Mouse (Mus musculus): Measurements from ENCODE around the gene Tmem132d. TPM values are rescaled to one million over a fixed set of nuclear protein-coding genes. Genes with fewer than 3 reads are reported as not detected.
A peak's percentile ranks its signal among the peaks of the same experiment; 100 is the strongest.

Tmem132d gene
- polyA plus RNA-seq, 1 experiment from 2014 or later = 0.28 TPM

- Histone ChIP-seq H3K27me3 (ENCODE audit: low read depth, poor library complexity, severe bottlenecking) (no peaks in the 10 kb centered on the region), H3K4me1 (no peaks in the 10 kb centered on the region), H3K27ac (replicated peaks) (no peak overlapping the region), H3K9me3 (replicated peaks) (peaks cover 6% of the 10 kb centered on the region; the same call in 1 of the 2 replicates), H3K36me3 (no peaks in the 10 kb centered on the region), H3K4me3 (no peak overlapping the region)
- no peak for DNase-seq (ENCODE audit: low spot score)
- WGBS = 93% methylated on average over 3 of the region's 3 CpGs
These were observed 320.4 kb downstream of the Tmem132d start for GRCm38 (mm10) chr5:128112518-128112917.

- H3K9me3 ChIP-seq (replicated peaks) = peaks cover 6% of the 10 kb centered on the region; the same call in 1 of the 2 replicates
- WGBS = 79% methylated on average over 5 of the region's 5 CpGs
- no peaks in the 10 kb centered on the region for H3K27me3 ChIP-seq (ENCODE audit: low read depth, poor library complexity, severe bottlenecking)
- H3K4me1 ChIP-seq = no peaks in the 10 kb centered on the region
- H3K36me3 ChIP-seq = no peaks in the 10 kb centered on the region
- no peak overlapping the region for H3K4me3 ChIP-seq
- DNase-seq (ENCODE audit: low spot score) = no peak
- H3K27ac ChIP-seq (replicated peaks) = no peak overlapping the region
These were observed 321.2 kb downstream of the Tmem132d start for GRCm38 (mm10) chr5:128111664-128112063.

GRCm38 (mm10) chr5:128102556-128102955 lies 330.3 kb downstream of the Tmem132d start:
- 92% methylated on average over 8 of the region's 8 CpGs for WGBS
- Histone ChIP-seq H3K4me3 (no peak overlapping the region), H3K27me3 (ENCODE audit: low read depth, poor library complexity, severe bottlenecking) (no peaks in the 10 kb centered on the region), H3K9me3 (replicated peaks) (peaks cover 8% of the 10 kb centered on the region), H3K36me3 (no peaks in the 10 kb centered on the region), H3K27ac (replicated peaks) (no peak overlapping the region), H3K4me1 (no peaks in the 10 kb centered on the region)
- no peak for DNase-seq (ENCODE audit: low spot score)

- no peaks in the 10 kb centered on the region for H3K36me3 ChIP-seq
- H3K4me3 ChIP-seq = no peak overlapping the region
- peaks cover 8% of the 10 kb centered on the region for H3K9me3 ChIP-seq (replicated peaks)
- 87% methylated on average over 5 of the region's 5 CpGs for WGBS
- H3K27ac ChIP-seq (replicated peaks) = no peak overlapping the region
- H3K27me3 ChIP-seq (ENCODE audit: low read depth, poor library complexity, severe bottlenecking) = no peaks in the 10 kb centered on the region
- no peaks in the 10 kb centered on the region for H3K4me1 ChIP-seq
- no peak for DNase-seq (ENCODE audit: low spot score)
These were observed 332.5 kb downstream of the Tmem132d start for GRCm38 (mm10) chr5:128100331-128100730.

GRCm38 (mm10) chr5:128099439-128099838 lies 333.4 kb downstream of the Tmem132d start:
- no peak overlapping the region for H3K4me3 ChIP-seq
- H3K9me3 ChIP-seq (replicated peaks) = peaks cover 8% of the 10 kb centered on the region
- no peaks in the 10 kb centered on the region for H3K36me3 ChIP-seq
- no peaks in the 10 kb centered on the region for H3K4me1 ChIP-seq
- DNase-seq (ENCODE audit: low spot score) = no peak
- no peaks in the 10 kb centered on the region for H3K27me3 ChIP-seq (ENCODE audit: low read depth, poor library complexity, severe bottlenecking)
- WGBS = 92% methylated on average over 2 of the region's 2 CpGs
- no peak overlapping the region for H3K27ac ChIP-seq (replicated peaks)

GRCm38 (mm10) chr5:128090578-128090977 lies 342.3 kb downstream of the Tmem132d start:
- H3K9me3 ChIP-seq (replicated peaks) = no peaks in the 10 kb centered on the region
- WGBS = 88% methylated on average over 5 of the region's 5 CpGs
- no peaks in the 10 kb centered on the region for H3K4me1 ChIP-seq
- H3K27me3 ChIP-seq (ENCODE audit: low read depth, poor library complexity, severe bottlenecking) = no peaks in the 10 kb centered on the region
- H3K36me3 ChIP-seq = no peaks in the 10 kb centered on the region
- no peak for DNase-seq (ENCODE audit: low spot score)
- H3K27ac ChIP-seq (replicated peaks) = no peak overlapping the region
- no peak overlapping the region for H3K4me3 ChIP-seq

- WGBS = 81% methylated on average over 5 of the region's 5 CpGs
- H3K9me3 ChIP-seq (replicated peaks) = no peaks in the 10 kb centered on the region
- no peak for DNase-seq (ENCODE audit: low spot score)
- no peak overlapping the region for H3K4me3 ChIP-seq
- no peaks in the 10 kb centered on the region for H3K4me1 ChIP-seq
- no peak overlapping the region for H3K27ac ChIP-seq (replicated peaks)
- H3K36me3 ChIP-seq = no peaks in the 10 kb centered on the region
- H3K27me3 ChIP-seq (ENCODE audit: low read depth, poor library complexity, severe bottlenecking) = no peaks in the 10 kb centered on the region
These were observed 357.4 kb downstream of the Tmem132d start for GRCm38 (mm10) chr5:128075456-128075855.

- Histone ChIP-seq H3K9me3 (replicated peaks) (no peaks in the 10 kb centered on the region), H3K4me1 (no peaks in the 10 kb centered on the region), H3K27ac (replicated peaks) (no peak overlapping the region), H3K36me3 (no peaks in the 10 kb centered on the region), H3K4me3 (no peak overlapping the region), H3K27me3 (ENCODE audit: low read depth, poor library complexity, severe bottlenecking) (no peaks in the 10 kb centered on the region)
- no peak for DNase-seq (ENCODE audit: low spot score)
- WGBS = 87% methylated on average over 2 of the region's 2 CpGs
These were observed 360.3 kb downstream of the Tmem132d start for GRCm38 (mm10) chr5:128072616-128073015.

GRCm38 (mm10) chr5:128041781-128042180 lies 391.1 kb downstream of the Tmem132d start:
- Histone ChIP-seq H3K27me3 (ENCODE audit: low read depth, poor library complexity, severe bottlenecking) (no peaks in the 10 kb centered on the region), H3K27ac (replicated peaks) (no peak overlapping the region), H3K4me1 (no peaks in the 10 kb centered on the region), H3K9me3 (replicated peaks) (no peaks in the 10 kb centered on the region; the same call in 1 of the 2 replicates), H3K4me3 (no peak overlapping the region), H3K36me3 (no peaks in the 10 kb centered on the region)
- 86% methylated on average over 9 of the region's 9 CpGs for WGBS
- DNase-seq (ENCODE audit: low spot score) = no peak

GRCm38 (mm10) chr5:128040036-128040435 lies 392.8 kb downstream of the Tmem132d start:
- Histone ChIP-seq H3K4me1 (no peaks in the 10 kb centered on the region), H3K9me3 (replicated peaks) (no peaks in the 10 kb centered on the region; the same call in 1 of the 2 replicates), H3K36me3 (no peaks in the 10 kb centered on the region), H3K27me3 (ENCODE audit: low read depth, poor library complexity, severe bottlenecking) (no peaks in the 10 kb centered on the region), H3K27ac (replicated peaks) (no peak overlapping the region), H3K4me3 (no peak overlapping the region)
- WGBS = 90% methylated on average over 6 of the region's 6 CpGs
- DNase-seq (ENCODE audit: low spot score) = no peak

- Histone ChIP-seq H3K4me3 (no peak overlapping the region), H3K27me3 (ENCODE audit: low read depth, poor library complexity, severe bottlenecking) (no peaks in the 10 kb centered on the region), H3K9me3 (replicated peaks) (no peaks in the 10 kb centered on the region), H3K27ac (replicated peaks) (no peak overlapping the region), H3K4me1 (peaks cover 20% of the 10 kb centered on the region), H3K36me3 (no peaks in the 10 kb centered on the region)
- DNase-seq (ENCODE audit: low spot score) = peak; percentile 40
- 32% methylated on average over 2 of the region's 2 CpGs for WGBS
These were observed 405.8 kb downstream of the Tmem132d start for GRCm38 (mm10) chr5:128027076-128027475.

GRCm38 (mm10) chr5:128004666-128005065 lies 428.2 kb downstream of the Tmem132d start:
- no peaks in the 10 kb centered on the region for H3K36me3 ChIP-seq
- H3K27ac ChIP-seq (replicated peaks) = no peak overlapping the region
- H3K9me3 ChIP-seq (replicated peaks) = no peaks in the 10 kb centered on the region
- no peaks in the 10 kb centered on the region for H3K4me1 ChIP-seq
- no peak for DNase-seq (ENCODE audit: low spot score)
- no peak overlapping the region for H3K4me3 ChIP-seq
- WGBS = 75% methylated on average over 9 of the region's 9 CpGs
- H3K27me3 ChIP-seq (ENCODE audit: low read depth, poor library complexity, severe bottlenecking) = no peaks in the 10 kb centered on the region

- H3K36me3 ChIP-seq = no peaks in the 10 kb centered on the region
- H3K27ac ChIP-seq (replicated peaks) = no peak overlapping the region
- DNase-seq (ENCODE audit: low spot score) = no peak
- H3K4me1 ChIP-seq = no peaks in the 10 kb centered on the region
- H3K27me3 ChIP-seq (ENCODE audit: low read depth, poor library complexity, severe bottlenecking) = no peaks in the 10 kb centered on the region
- 88% methylated on average over 10 of the region's 10 CpGs for WGBS
- H3K9me3 ChIP-seq (replicated peaks) = no peaks in the 10 kb centered on the region
- H3K4me3 ChIP-seq = no peak overlapping the region
These were observed 436.2 kb downstream of the Tmem132d start for GRCm38 (mm10) chr5:127996526-127997245.
